Mouse (Mus musculus) CH12.LX (cell line): ENCODE measurements around the gene Map3k11. TPM values are rescaled to one million over a fixed set of nuclear protein-coding genes. Genes with fewer than 3 reads are reported as not detected.

Experiments
- DNase-seq: peaks from one replicate; pipeline ENCODE4 v3.0.0-alpha.2; 2013; ENCODE audit errors: extremely low read depth
- H3K27ac ChIP-seq: 2 replicates; pipeline ENCODE4 v1.5.1; 2012; ENCODE audit warnings: low read depth, mild to moderate bottlenecking, control low read depth, moderate library complexity; ENCODE audit not compliant: insufficient read depth
- H3K27me3 ChIP-seq: replicated peaks from 2 replicates; pipeline ENCODE3; 2012; ENCODE audit warnings: inconsistent platforms
- H3K36me3 ChIP-seq, 2 experiments: replicated peaks in 1 of 2; 2 replicates each; pipeline versions ENCODE3 to v1.6.1; 2012; ENCODE audit warnings: inconsistent platforms in 1 of 2, low read length in 1 of 2, mild to moderate bottlenecking in 1 of 2, mixed read lengths in 1 of 2, moderate library complexity in 1 of 2; ENCODE audit not compliant: control insufficient read depth in 1 of 2, insufficient read depth in 1 of 2
- H3K4me1 ChIP-seq, 2 experiments: 2 replicates each; pipeline ENCODE4 v1.6.1; 2012; ENCODE audit warnings: inconsistent platforms in 1 of 2, moderate library complexity in 1 of 2; ENCODE audit not compliant: insufficient read depth in 2 of 2, control insufficient read depth in 1 of 2
- H3K4me2 ChIP-seq: 2 replicates; pipeline ENCODE4 v1.6.1; 2012; ENCODE audit warnings: low read depth, mild to moderate bottlenecking, control low read depth; ENCODE audit not compliant: poor library complexity, insufficient read depth, severe bottlenecking
- H3K4me3 ChIP-seq, 3 experiments: fragments of 150-350 bp in 1 of 3; sonication (generic) in 1 of 3; replicated peaks in 1 of 3; 2 replicates each; pipeline versions ENCODE3 to v1.5.1; 2011 to 2012; ENCODE audit warnings: low read depth in 2 of 3, low read length in 2 of 3, mild to moderate bottlenecking in 2 of 3, moderate library complexity in 2 of 3, control low read depth in 1 of 3, improper control_type of control experiment in 1 of 3, inconsistent platforms in 1 of 3, mixed read lengths in 1 of 3; ENCODE audit not compliant: poor library complexity in 1 of 3
- H3K79me2 ChIP-seq: replicated peaks from 2 replicates; pipeline ENCODE4 v1.6.1; 2012; ENCODE audit warnings: mild to moderate bottlenecking, moderate library complexity; ENCODE audit not compliant: control insufficient read depth, poor library complexity, insufficient read depth, severe bottlenecking; ENCODE audit errors: extremely low read depth
- H3K9ac ChIP-seq: 2 replicates; pipeline ENCODE4 v1.6.1; 2012; ENCODE audit warnings: low read depth, mild to moderate bottlenecking, control low read depth, moderate library complexity; ENCODE audit not compliant: insufficient read depth
- H3K9me3 ChIP-seq: replicated peaks from 2 replicates; pipeline ENCODE3; 2012; ENCODE audit warnings: low read length, inconsistent platforms, mixed read lengths
- E2F4 ChIP-seq: IDR thresholded peaks from 2 replicates; pipeline ENCODE4 v1.6.1; 2011; ENCODE audit warnings: low read depth, low read length, improper control_type of control experiment; ENCODE audit not compliant: insufficient replicate concordance
- ELF1 ChIP-seq: IDR thresholded peaks from 2 replicates; pipeline ENCODE4 v1.6.1; 2014; ENCODE audit warnings: low read depth, mild to moderate bottlenecking, inconsistent platforms, low read length, improper control_type of control experiment
- EP300 ChIP-seq: IDR thresholded peaks from 2 replicates; pipeline ENCODE4 v1.6.1; 2011; ENCODE audit warnings: low read length, improper control_type of control experiment
- ETS1 ChIP-seq: conservative IDR thresholded peaks from 2 replicates; pipeline ENCODE4 v1.6.1; 2012; ENCODE audit warnings: low read depth, mild to moderate bottlenecking, inconsistent platforms, low read length, improper control_type of control experiment, moderate library complexity
- GABPA ChIP-seq: IDR thresholded peaks from 2 replicates; pipeline ENCODE4 v1.6.1; 2012; ENCODE audit warnings: low read depth, low read length, improper control_type of control experiment, inconsistent platforms; ENCODE audit not compliant: insufficient replicate concordance
- HCFC1 ChIP-seq: IDR thresholded peaks from 2 replicates; pipeline ENCODE4 v1.6.1; 2012; ENCODE audit warnings: low read depth, mild to moderate bottlenecking, inconsistent platforms, low read length, improper control_type of control experiment
- JUND ChIP-seq: conservative IDR thresholded peaks from 2 replicates; pipeline ENCODE4 v1.6.1; 2011; ENCODE audit warnings: low read depth, low read length, improper control_type of control experiment
- KAT2A ChIP-seq: IDR thresholded peaks from 2 replicates; pipeline ENCODE4 v1.6.1; 2012; ENCODE audit warnings: low read length, improper control_type of control experiment, inconsistent platforms; ENCODE audit not compliant: insufficient replicate concordance
- MAFK ChIP-seq: IDR thresholded peaks from 2 replicates; pipeline ENCODE4 v1.6.1; 2011; ENCODE audit warnings: low read length, improper control_type of control experiment; ENCODE audit not compliant: insufficient replicate concordance
- MAX ChIP-seq: IDR thresholded peaks from 2 replicates; pipeline ENCODE4 v1.6.1; 2011; ENCODE audit warnings: low read length, improper control_type of control experiment
- MAZ ChIP-seq: IDR thresholded peaks from 2 replicates; pipeline ENCODE4 v1.6.1; 2012; ENCODE audit warnings: low read depth, mild to moderate bottlenecking, inconsistent platforms, low read length, improper control_type of control experiment, moderate library complexity
- MEF2A ChIP-seq: IDR thresholded peaks from 2 replicates; pipeline ENCODE4 v1.6.1; 2014; ENCODE audit warnings: low read depth, mild to moderate bottlenecking, inconsistent platforms, low read length, improper control_type of control experiment, borderline replicate concordance
- MXI1 ChIP-seq: IDR thresholded peaks from 2 replicates; pipeline ENCODE4 v1.6.1; 2011; ENCODE audit warnings: mild to moderate bottlenecking, low read depth, low read length, improper control_type of control experiment
- MYC ChIP-seq: IDR thresholded peaks from 2 replicates; pipeline ENCODE4 v1.6.1; 2011; ENCODE audit warnings: low read depth, mild to moderate bottlenecking, improper control_type of control experiment, low read length
- NELFE ChIP-seq: IDR thresholded peaks from 2 replicates; pipeline ENCODE4 v1.6.1; 2011; ENCODE audit warnings: low read depth, low read length, improper control_type of control experiment
- POLR2AphosphoS2 ChIP-seq: IDR thresholded peaks from 2 replicates; pipeline ENCODE4 v1.6.1; 2011; ENCODE audit warnings: low read depth, low read length, improper control_type of control experiment
- RAD21 ChIP-seq: IDR thresholded peaks from 2 replicates; pipeline ENCODE4 v1.6.1; 2011; ENCODE audit warnings: low read depth, mild to moderate bottlenecking, low read length, improper control_type of control experiment, moderate library complexity
- RCOR1 ChIP-seq: conservative IDR thresholded peaks from 2 replicates; pipeline ENCODE4 v1.6.1; 2012; ENCODE audit warnings: low read depth, mild to moderate bottlenecking, inconsistent platforms, low read length, improper control_type of control experiment
- SIN3A ChIP-seq: IDR thresholded peaks from 2 replicates; pipeline ENCODE4 v1.6.1; 2012; ENCODE audit warnings: low read length, improper control_type of control experiment, inconsistent platforms
- SMC3 ChIP-seq: IDR thresholded peaks from 2 replicates; pipeline ENCODE4 v1.6.1; 2011; ENCODE audit warnings: low read depth, low read length, improper control_type of control experiment
- TBP ChIP-seq: conservative IDR thresholded peaks from 2 replicates; pipeline ENCODE4 v1.6.1; 2011; ENCODE audit warnings: low read depth, low read length, improper control_type of control experiment
- TCF12 ChIP-seq: IDR thresholded peaks from 2 replicates; pipeline ENCODE4 v1.6.1; 2014; ENCODE audit warnings: low read depth, mild to moderate bottlenecking, inconsistent platforms, low read length, improper control_type of control experiment
- UBTF ChIP-seq: IDR thresholded peaks from 2 replicates; pipeline ENCODE4 v1.6.1; 2012; ENCODE audit warnings: low read depth, mild to moderate bottlenecking, inconsistent platforms, low read length, improper control_type of control experiment, moderate library complexity
- USF2 ChIP-seq: conservative IDR thresholded peaks from 2 replicates; pipeline ENCODE4 v1.6.1; 2011; ENCODE audit warnings: low read depth, low read length, improper control_type of control experiment
- ZKSCAN1 ChIP-seq: IDR thresholded peaks from 2 replicates; pipeline ENCODE4 v1.6.1; 2012; ENCODE audit warnings: low read depth, inconsistent platforms, low read length, improper control_type of control experiment, borderline replicate concordance
- ZMIZ1 ChIP-seq: IDR thresholded peaks from 2 replicates; pipeline ENCODE4 v1.6.1; 2012; ENCODE audit warnings: low read depth, mild to moderate bottlenecking, inconsistent platforms, low read length, improper control_type of control experiment
- dilution Hi-C: fragments of 300-500 bp; cut with MboI; formaldehyde crosslinking; loops from 2 replicates; pipeline ENCODE4 v1.14.3; 2020; ENCODE audit warnings: low sequenced_read_pairs; ENCODE audit not compliant: extremely low pct_unique_long_range_greater_than_20kb, extremely low pct_ligation_motif_present
- in situ Hi-C: fragments of 300-500 bp; cut with MboI; formaldehyde crosslinking; loops from 3 replicates; pipeline ENCODE4 v1.14.3; 2019; ENCODE audit warnings: low sequenced_read_pairs, low pct_ligation_motif_present, low pct_unique_long_range_greater_than_20kb, mixed read lengths
- polyA plus RNA-seq: library from polyadenylated mRNA; unstranded; fragments of >175 nt; gene quantifications from 2 replicates; pipeline ENCODE4 v1.2.1, GENCODE M21; 2012; ENCODE audit warnings: low read depth; ENCODE audit not compliant: insufficient read length
- total RNA-seq, 2 experiments: library from RNA; depleted of rRNA; stranded (reverse); fragments of 300-350 nt in 1 of 2; fragments of >200 nt in 1 of 2; gene quantifications; 2 replicates each; pipeline ENCODE4 v1.2.3; 2012 to 2014

Map3k11 gene
- total and polyA plus RNA-seq, 3 experiments: 6.0 to 16.0 (median 13.5) TPM

GRCm38 (mm10) chr19:5727701-5728100 is 39.2 kb downstream of the Map3k11 start (continued):
- TF ChIP-seq MYC (0 out of 2 replicates have a peak, but pooled peaks have one; percentile 45), ZKSCAN1 (no peak), MXI1 (peak; percentile 56; the same call in 1 of the 2 replicates), NELFE (peak; percentile 67), E2F4 (no peak), USF2 (no peak), MAZ (0 out of 2 replicates have a peak, but pooled peaks have one; percentile 67), ETS1 (no peak), GABPA (no peak), MAX (no peak), TBP (0 out of 2 replicates have a peak, but pooled peaks have one; percentile 19)

DNA sequence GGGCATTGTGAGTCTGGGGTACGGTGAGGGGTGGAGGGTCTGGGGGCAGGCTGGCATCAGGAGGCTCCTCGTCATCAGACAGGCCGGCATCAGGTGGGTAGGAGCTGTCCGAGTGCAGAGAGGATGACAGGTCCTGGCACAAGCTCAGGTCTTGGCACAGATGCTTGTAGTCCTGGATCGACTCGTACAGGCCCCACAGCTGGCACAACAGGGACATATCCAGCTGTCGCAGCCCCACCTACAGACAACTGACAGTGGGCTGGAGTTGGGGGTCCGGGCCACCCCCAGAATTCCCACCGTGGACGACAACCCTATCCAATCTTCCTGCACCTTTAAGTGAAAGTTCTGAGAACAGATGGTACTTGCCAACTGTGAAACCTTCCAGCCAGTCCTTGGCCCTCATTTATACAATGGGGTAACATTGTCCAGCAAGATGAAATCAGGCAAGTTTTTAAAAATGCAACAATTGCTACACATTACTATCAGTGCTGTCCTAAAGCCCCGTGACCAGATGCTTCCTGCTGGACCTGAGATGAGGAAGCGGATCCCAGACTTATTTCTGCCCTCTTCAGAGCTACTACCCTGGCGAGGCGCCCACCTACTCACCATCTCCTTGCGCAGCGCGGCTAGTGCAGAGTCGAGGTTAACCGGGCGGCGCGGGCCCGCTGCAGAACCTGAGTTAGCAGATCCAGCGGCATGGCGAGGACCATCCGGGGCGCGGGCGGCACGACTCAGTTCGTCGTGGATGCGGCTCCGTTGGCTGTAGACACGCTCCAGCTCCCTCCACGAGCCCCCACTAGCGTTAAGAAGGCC is 40.3 kb downstream of the Map3k11 start:
- Histone ChIP-seq H3K27me3 (peaks cover 1% of the 10 kb centered on the region), H3K4me1 (peaks cover 20 to 51% of the 10 kb centered on the region in 2 experiments), H3K36me3 (peaks cover 2 to 21% of the 10 kb centered on the region in 2 experiments), H3K9me3 (no peaks in the 10 kb centered on the region), H3K79me2 (peaks cover 14% of the 10 kb centered on the region), H3K4me2 (peak overlapping the region; percentile 82), H3K4me3 (peak overlapping the region; percentile 64 to 87 (median 74)), H3K9ac (peak overlapping the region; percentile 70), H3K27ac (no peak overlapping the region)
- in situ Hi-C loops (no loop called here), dilution Hi-C loops (no loop called here)
- no peak for DNase-seq
- TF ChIP-seq MXI1: 0 out of 2 replicates have a peak, but pooled peaks have one; percentile 14
- TF ChIP-seq NELFE: no peak

DNA sequence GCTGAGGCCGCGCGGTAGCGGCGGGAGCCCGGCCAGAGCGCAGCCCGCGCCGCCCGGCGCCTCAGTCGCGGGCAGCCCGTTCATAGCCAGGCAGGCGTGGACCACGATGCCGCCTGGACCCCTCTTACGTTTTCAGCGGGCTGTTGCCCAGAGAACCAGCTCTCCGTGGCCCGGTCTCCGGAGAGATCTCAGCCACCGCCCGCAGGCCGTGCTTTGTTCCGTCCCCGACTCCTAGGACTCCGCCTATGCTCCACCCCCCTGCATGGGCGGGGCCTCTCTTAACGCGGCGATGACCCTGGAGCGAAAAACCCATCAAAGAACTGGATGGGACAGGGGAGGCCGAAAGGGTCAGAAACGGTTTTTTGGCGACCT is 40.9 kb downstream of the Map3k11 start, which contains the start of gene Fam89b:
Gene Fam89b (minus strand): TSS at position 210 of the 372 bp plus-strand sequence.
- Histone ChIP-seq H3K36me3 (peaks cover 0 to 16% of the 10 kb centered on the region in 2 experiments), H3K4me3 (peak within 1 kb of the TSS; percentile 64 to 87 (median 74)), H3K79me2 (peaks cover 8% of the 10 kb centered on the region; the same call in 1 of the 2 replicates), H3K27me3 (peaks cover 6% of the 10 kb centered on the region), H3K9me3 (no peaks in the 10 kb centered on the region), H3K9ac (peak within 1 kb of the TSS; percentile 70), H3K27ac (no peak within 1 kb of the TSS), H3K4me1 (peaks cover 16 to 46% of the 10 kb centered on the region in 2 experiments), H3K4me2 (peak within 1 kb of the TSS; percentile 82)
- dilution Hi-C loops: no loop called here
- in situ Hi-C loops: no loop called here
- DNase-seq: peak; percentile 80
- no peak for TF ChIP-seq SMC3
- no peak for TF ChIP-seq TBP
- peak; percentile 85 for TF ChIP-seq ZMIZ1
- 0 out of 2 replicates have a peak, but pooled peaks have one; percentile 15 for TF ChIP-seq MEF2A
- TF ChIP-seq SIN3A: peak; percentile 64; the same call in 1 of the 2 replicates
- TF ChIP-seq HCFC1: peak; percentile 55
- TF ChIP-seq MAX: no peak
- TF ChIP-seq MAZ: peak; percentile 74
- no peak for TF ChIP-seq RAD21
- peak; percentile 67 for TF ChIP-seq NELFE
- no peak for TF ChIP-seq MAFK
- TF ChIP-seq ELF1: no peak
- 0 out of 2 replicates have a peak, but pooled peaks have one; percentile 90 for TF ChIP-seq POLR2AphosphoS2
- no peak for TF ChIP-seq RCOR1
- TF ChIP-seq MXI1: peak; percentile 68
- no peak for TF ChIP-seq ETS1
- TF ChIP-seq TCF12: peak; percentile 52; the same call in 1 of the 2 replicates
- TF ChIP-seq KAT2A: no peak
- no peak; the same call in 1 of the 2 replicates for TF ChIP-seq UBTF
- TF ChIP-seq JUND: no peak
- no peak for TF ChIP-seq E2F4
- TF ChIP-seq EP300: no peak
